Mouse (Mus musculus) lung, adult 2 months (tissue): ENCODE results near the gene Rrp7a. TPM values are rescaled to one million over a fixed set of nuclear protein-coding genes. Genes with fewer than 3 reads are reported as not detected.

Source experiments
- DNase-seq: peaks from one replicate; pipeline ENCODE4 v3.0.0; 2022
- H3K4me1 ChIP-seq: fragments of 200-500 bp; 2 replicates; pipeline ENCODE4 v1.6.1; 2011; ENCODE audit warnings: low read length; ENCODE audit not compliant: control insufficient read depth, insufficient read depth
- H3K4me3 ChIP-seq: fragments of 200-500 bp; replicated peaks from 2 replicates; pipeline ENCODE3; 2011; ENCODE audit warnings: low read depth, mild to moderate bottlenecking, control low read depth, low read length; ENCODE audit errors: extremely low read depth
- CTCF ChIP-seq: fragments of 200-500 bp; IDR thresholded peaks from 2 replicates; pipeline ENCODE4 v1.5.1; 2011; ENCODE audit warnings: mild to moderate bottlenecking, low read length, control low read depth; ENCODE audit not compliant: insufficient read depth
- POLR2A ChIP-seq: fragments of 200-500 bp; IDR thresholded peaks from 2 replicates; pipeline ENCODE4 v1.6.1; 2011; ENCODE audit warnings: low read depth, mild to moderate bottlenecking, control low read depth, low read length, borderline replicate concordance; ENCODE audit errors: extremely low read depth
- WGBS: fragments of 180-500 bp; shearing (Covaris S2); methylation state at CpG from one replicate; pipeline ENCODE4 v1.1.7; 2018; 5-methylcytosine and 5-hydroxymethylcytosine counted together
- polyA plus RNA-seq: library from polyadenylated mRNA; depleted of rRNA; stranded (reverse); fragments of >200 nt; gene quantifications from 2 replicates; pipeline ENCODE4 v1.2.3, GENCODE M21; 2012

Rrp7a gene
- polyA plus RNA-seq, 1 experiment, result 85.3 TPM

- 89% methylated on average over 6 of the region's 6 CpGs for WGBS
- no peak for DNase-seq
- H3K4me3 ChIP-seq, result no peak overlapping the region
- TF ChIP-seq POLR2A (no peak), CTCF (no peak)
- no peaks in the 10 kb centered on the region for H3K4me1 ChIP-seq
Measured at GRCm38 (mm10) chr15:83157667-83158064, 35.1 kb upstream of the Rrp7a start.

DNA sequence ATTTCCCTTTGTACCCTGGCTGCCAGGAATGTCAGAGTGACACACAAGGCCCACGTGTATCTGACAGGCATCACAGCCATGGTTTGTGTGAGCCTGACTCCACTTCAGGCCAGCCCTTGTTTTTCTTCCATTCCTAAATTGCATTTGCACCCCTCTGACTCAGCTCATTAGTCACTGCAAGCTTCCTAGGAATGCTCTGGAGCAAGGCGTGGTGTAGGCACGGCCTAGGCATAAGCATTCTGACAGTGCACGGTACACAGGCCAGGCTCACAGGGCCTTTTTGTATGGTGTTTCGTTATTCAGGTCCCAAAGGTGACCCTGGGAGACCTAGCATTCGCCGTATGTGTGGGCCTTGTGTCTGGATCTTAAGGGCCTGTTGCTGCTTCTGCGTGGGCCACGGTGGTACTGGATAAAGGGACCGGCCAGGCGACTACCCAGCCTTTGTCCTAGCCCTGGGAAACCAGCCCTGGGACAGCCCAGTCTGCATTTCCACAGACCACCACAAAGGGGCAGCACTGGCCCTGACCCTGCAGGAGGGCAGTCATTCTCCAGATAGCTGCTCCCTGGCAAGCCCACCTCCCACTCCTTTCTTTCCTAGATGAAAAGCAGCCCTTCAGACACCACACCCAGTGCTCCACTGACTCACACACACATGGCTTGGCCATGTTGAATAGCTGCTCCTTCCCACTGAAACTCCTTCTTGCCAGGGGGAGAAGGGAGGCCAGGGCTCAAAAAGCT lies 34.5 kb upstream of the Rrp7a start:
- peak; percentile 75 for DNase-seq
- Histone ChIP-seq H3K4me1 (no peaks in the 10 kb centered on the region), H3K4me3 (no peak overlapping the region)
- TF ChIP-seq CTCF (peak; percentile 86), POLR2A (peak; percentile 19; the same call in 1 of the 2 replicates)
- 64% methylated on average over 11 of the region's 11 CpGs for WGBS

GRCm38 (mm10) chr15:83155672-83156419 lies 33.2 kb upstream of the Rrp7a start:
- DNase-seq, result no peak
- Histone ChIP-seq H3K4me1 (no peaks in the 10 kb centered on the region), H3K4me3 (no peak overlapping the region)
- WGBS, result 54% methylated on average over 6 of the region's 6 CpGs
- TF ChIP-seq POLR2A, result no peak
- no peak for TF ChIP-seq CTCF

- no peak for DNase-seq
- TF ChIP-seq POLR2A, result 0 out of 2 replicates have a peak, but pooled peaks have one; percentile 9
- TF ChIP-seq CTCF, result no peak
- WGBS, result 92% methylated on average over 7 of the region's 7 CpGs
- Histone ChIP-seq H3K4me3 (no peak overlapping the region), H3K4me1 (peaks cover 4% of the 10 kb centered on the region; the same call in 1 of the 2 replicates)
Measured at GRCm38 (mm10) chr15:83154309-83154708, 31.7 kb upstream of the Rrp7a start.

- TF ChIP-seq CTCF (no peak), POLR2A (no peak)
- no peak for DNase-seq
- 75% methylated on average over 4 of the region's 4 CpGs for WGBS
- peaks cover 10% of the 10 kb centered on the region for H3K4me1 ChIP-seq
- no peak overlapping the region for H3K4me3 ChIP-seq
Measured at GRCm38 (mm10) chr15:83150694-83151093, 28.1 kb upstream of the Rrp7a start.

- Histone ChIP-seq H3K4me1 (peaks cover 14% of the 10 kb centered on the region), H3K4me3 (peak overlapping the region; percentile 57)
- DNase-seq, result no peak
- 21% methylated on average over 3 of the region's 3 CpGs for WGBS
- TF ChIP-seq POLR2A (no peak), CTCF (no peak)
Measured at GRCm38 (mm10) chr15:83150073-83150442, 27.5 kb upstream of the Rrp7a start.

GRCm38 (mm10) chr15:83149196-83150072 lies 26.8 kb upstream of the Rrp7a start, which contains the start of gene Poldip3:
TSS of gene Poldip3 (minus strand) at chr15:83149384.
- H3K4me3 ChIP-seq, result peak within 1 kb of the TSS; percentile 96
- peaks cover 14% of the 10 kb centered on the region for H3K4me1 ChIP-seq
- WGBS, result under 1% methylated on average over 56 of the region's 56 CpGs
- TF ChIP-seq POLR2A (peak; percentile 93), CTCF (no peak)
- peak; percentile 98 for DNase-seq

GRCm38 (mm10) chr15:83148801-83149195 lies 26.2 kb upstream of the Rrp7a start:
- under 1% methylated on average over 30 of the region's 41 CpGs for WGBS
- H3K4me1 ChIP-seq, result peaks cover 14% of the 10 kb centered on the region
- no peak for DNase-seq
- H3K4me3 ChIP-seq, result peak overlapping the region; percentile 96
- no peak for TF ChIP-seq POLR2A
- no peak for TF ChIP-seq CTCF

DNA sequence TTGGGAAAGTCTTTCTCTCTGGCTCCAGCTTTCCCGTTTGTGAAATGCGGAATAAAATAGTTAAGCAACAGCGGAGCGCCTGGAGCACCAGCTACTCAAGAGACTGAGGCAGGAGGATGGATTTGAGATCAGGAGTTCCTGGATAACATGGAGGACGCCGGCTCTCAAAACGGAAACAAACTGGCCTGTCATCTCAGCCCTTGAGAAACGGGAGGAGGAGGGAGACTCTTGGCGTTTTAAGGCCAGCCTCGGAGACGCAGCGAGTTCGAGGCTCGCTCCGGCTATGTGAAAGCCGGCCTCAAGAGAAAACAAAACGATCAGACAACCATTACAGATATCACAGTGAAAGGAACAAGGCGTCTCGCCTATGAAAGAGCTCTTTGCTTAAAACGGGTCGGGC lies 25.8 kb upstream of the Rrp7a start:
- peak overlapping the region; percentile 96 for H3K4me3 ChIP-seq
- no peak for TF ChIP-seq CTCF
- TF ChIP-seq POLR2A, result no peak
- H3K4me1 ChIP-seq, result peaks cover 14% of the 10 kb centered on the region
- under 1% methylated on average over 21 of the region's 21 CpGs for WGBS
- DNase-seq, result no peak
